Mouse (Mus musculus) small intestine, adult 2 months (tissue): ENCODE measurements around the gene Lamb3.

Experiments used
- CTCF ChIP-seq: fragments of 200-500 bp; IDR thresholded peaks from 2 replicates; pipeline ENCODE4 v1.5.1; 2012; ENCODE audit warnings: low read depth, mild to moderate bottlenecking, control low read depth, inconsistent platforms, low read length, moderate library complexity, mixed read lengths; ENCODE audit not compliant: insufficient replicate concordance, insufficient read length; ENCODE audit errors: extremely low read depth
- POLR2A ChIP-seq: fragments of 200-500 bp; IDR thresholded peaks from 2 replicates; pipeline ENCODE4 v1.6.1; 2012; ENCODE audit warnings: low read depth, mild to moderate bottlenecking, control low read depth, inconsistent platforms, low read length, moderate library complexity

DNA sequence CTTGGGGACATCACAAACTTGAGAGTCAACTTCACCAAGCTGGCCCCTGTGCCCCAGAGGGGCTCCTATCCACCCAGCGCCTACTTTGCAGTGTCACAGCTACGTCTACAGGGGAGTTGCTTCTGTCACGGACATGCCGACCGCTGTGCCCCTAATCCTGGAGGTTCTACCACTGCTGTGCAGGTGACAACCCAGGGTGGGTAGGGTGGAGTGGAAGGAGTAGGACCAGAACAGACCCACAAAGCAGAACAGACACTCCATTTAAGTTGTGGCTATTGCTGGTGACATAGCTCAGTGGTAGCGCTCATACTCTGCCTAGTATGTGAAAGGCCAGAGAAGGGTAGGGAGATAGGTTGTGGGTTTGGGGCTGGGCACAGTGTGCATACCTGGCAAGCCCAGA is 118.4 kb downstream of the Lamb3 start:
- TF ChIP-seq CTCF: no peak
- TF ChIP-seq POLR2A: no peak
